Mouse (Mus musculus) liver, adult 2 months (tissue): Measurements from ENCODE around the gene Gm20388. TPM values are rescaled to one million over a fixed set of nuclear protein-coding genes. Genes with fewer than 3 reads are reported as not detected.

Source experiments
- DNase-seq: peaks from one replicate; pipeline ENCODE4 v3.0.0-alpha.2; 2011; ENCODE audit warnings: low read depth, low spot score; ENCODE audit errors: extremely low read depth
- H3K27ac ChIP-seq: fragments of 200-500 bp; replicated peaks from 2 replicates; pipeline ENCODE4 v1.5.1; 2012; ENCODE audit warnings: low read depth, mild to moderate bottlenecking, control low read depth, inconsistent platforms, low read length; ENCODE audit not compliant: insufficient read depth
- H3K27me3 ChIP-seq: fragments of 200-500 bp; 2 replicates; pipeline ENCODE4 v1.6.1; 2012; ENCODE audit warnings: mild to moderate bottlenecking, moderate library complexity, low read length, inconsistent platforms; ENCODE audit not compliant: control insufficient read depth, insufficient read depth
- H3K36me3 ChIP-seq: fragments of 200-500 bp; 2 replicates; pipeline ENCODE4 v1.6.1; 2012; ENCODE audit warnings: low read length, inconsistent platforms; ENCODE audit not compliant: control insufficient read depth, insufficient read depth
- H3K4me1 ChIP-seq: fragments of 200-500 bp; 2 replicates; pipeline ENCODE4 v1.6.1; 2011; ENCODE audit warnings: low read length; ENCODE audit not compliant: control insufficient read depth, insufficient read depth
- H3K4me3 ChIP-seq: fragments of 200-500 bp; 2 replicates; pipeline ENCODE4 v1.5.1; 2011; ENCODE audit warnings: low read depth, mild to moderate bottlenecking, control low read depth, low read length, moderate library complexity; ENCODE audit not compliant: insufficient read depth
- H3K79me2 ChIP-seq: fragments of 200-500 bp; 2 replicates; pipeline ENCODE4 v1.6.1; 2012; ENCODE audit warnings: inconsistent platforms, mild to moderate bottlenecking, low read length, moderate library complexity; ENCODE audit not compliant: control insufficient read depth, insufficient read depth
- H3K9ac ChIP-seq: fragments of 200-500 bp; 2 replicates; pipeline ENCODE4 v1.6.1; 2012; ENCODE audit warnings: low read depth, mild to moderate bottlenecking, control low read depth, inconsistent platforms, low read length
- CTCF ChIP-seq: fragments of 200-500 bp; IDR thresholded peaks from 2 replicates; pipeline ENCODE4 v1.5.1; 2011; ENCODE audit warnings: low read depth, low read length, control low read depth
- POLR2A ChIP-seq: fragments of 200-500 bp; IDR thresholded peaks from 2 replicates; pipeline ENCODE4 v1.6.1; 2011; ENCODE audit warnings: low read length, control low read depth; ENCODE audit not compliant: insufficient read depth; ENCODE audit errors: extremely low read depth
- WGBS: fragments of 180-500 bp; shearing (Covaris S2); methylation state at CpG from one replicate; pipeline ENCODE4 v1.1.7; 2018; 5-methylcytosine and 5-hydroxymethylcytosine counted together
- polyA plus RNA-seq: library from polyadenylated mRNA; depleted of rRNA; stranded (reverse); fragments of >200 nt; gene quantifications from 2 replicates; pipeline ENCODE4 v1.2.3, GENCODE M21; 2012
- total RNA-seq: library from RNA; depleted of rRNA; stranded (reverse); fragments of >200 nt; gene quantifications from 2 replicates; pipeline ENCODE4 v1.2.3, GENCODE M21; 2014

Gene Gm20388
- total and polyA plus RNA-seq, 2 experiments: 6.4 to 19.9 TPM

DNA sequence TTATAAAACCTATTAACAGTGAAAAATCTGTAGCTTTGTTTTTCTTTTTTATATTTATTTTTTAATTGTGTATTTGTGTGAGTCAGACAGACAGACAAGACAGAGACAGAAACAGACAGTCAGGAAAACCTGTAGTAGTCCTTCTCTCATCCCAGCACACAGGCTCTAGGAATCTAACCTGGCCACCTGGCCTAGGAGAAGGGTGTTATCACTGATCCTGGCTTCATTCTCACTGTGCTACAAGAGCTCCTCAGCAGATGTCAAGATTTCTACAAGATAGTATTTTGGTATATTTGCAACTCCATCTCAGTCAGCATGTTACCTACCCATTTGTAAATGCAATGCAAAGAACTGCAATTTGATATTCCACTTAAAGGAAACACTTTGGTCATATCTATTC is 3100.7 kb downstream of the Gm20388 start:
- H3K4me3 ChIP-seq: no peak overlapping the region
- no peak for DNase-seq
- peaks cover 20% of the 10 kb centered on the region for H3K4me1 ChIP-seq
- H3K79me2 ChIP-seq: peaks cover 70% of the 10 kb centered on the region
- H3K27me3 ChIP-seq: no peaks in the 10 kb centered on the region
- no peak overlapping the region for H3K27ac ChIP-seq
- H3K36me3 ChIP-seq: no peaks in the 10 kb centered on the region
- no peak for TF ChIP-seq POLR2A
- no peak for TF ChIP-seq CTCF
- no peak overlapping the region for H3K9ac ChIP-seq

DNA sequence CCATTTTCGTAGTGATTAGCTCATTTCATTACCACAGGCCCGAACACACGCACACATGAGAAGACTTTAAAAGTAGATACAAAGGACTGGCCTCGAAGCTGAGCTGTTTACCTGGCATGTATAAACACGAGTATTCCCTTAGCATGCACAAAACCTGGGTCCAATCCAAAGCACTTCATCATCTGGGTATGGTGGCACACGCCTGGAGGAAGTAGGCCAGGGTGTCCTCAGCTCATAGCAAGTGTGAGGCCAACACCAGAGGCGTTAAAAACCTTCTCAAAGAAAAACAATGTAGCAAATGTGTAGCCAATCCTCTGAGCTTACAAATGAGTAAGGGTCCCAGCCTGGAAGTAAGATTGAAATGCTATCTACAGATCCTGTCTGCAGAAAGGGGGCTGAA is 3103.8 kb downstream of the Gm20388 start:
- 51% methylated on average over 7 of the region's 7 CpGs for WGBS
- Histone ChIP-seq H3K36me3 (peaks cover 2% of the 10 kb centered on the region; the same call in 1 of the 2 replicates), H3K4me1 (peaks cover 28% of the 10 kb centered on the region), H3K27ac (no peak overlapping the region), H3K9ac (no peak overlapping the region), H3K27me3 (no peaks in the 10 kb centered on the region), H3K4me3 (no peak overlapping the region), H3K79me2 (peaks cover 68% of the 10 kb centered on the region)
- DNase-seq: no peak
- TF ChIP-seq CTCF (no peak), POLR2A (no peak)

DNA sequence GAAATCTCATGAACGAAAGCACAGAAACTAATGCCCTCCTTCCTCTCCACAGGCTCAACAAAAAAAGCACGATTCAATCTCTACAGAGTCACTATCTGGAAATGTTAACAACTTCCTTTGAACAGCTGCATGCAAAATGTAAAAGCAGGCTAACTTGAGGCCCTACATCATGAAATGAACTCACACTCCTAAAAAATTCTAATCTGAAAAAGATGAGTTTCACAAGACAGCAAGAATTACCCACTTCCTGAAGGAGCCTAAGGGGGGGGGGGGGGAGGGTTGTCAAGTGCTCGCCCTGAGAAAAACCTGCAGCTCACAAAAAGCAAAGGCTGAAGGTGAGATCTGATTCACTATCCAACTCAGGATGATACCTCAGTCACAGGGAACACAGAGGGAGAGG is 3104.4 kb downstream of the Gm20388 start:
- Histone ChIP-seq H3K4me3 (no peak overlapping the region), H3K4me1 (peaks cover 28% of the 10 kb centered on the region), H3K27me3 (no peaks in the 10 kb centered on the region), H3K27ac (no peak overlapping the region), H3K36me3 (peaks cover 2% of the 10 kb centered on the region; the same call in 1 of the 2 replicates), H3K9ac (no peak overlapping the region), H3K79me2 (peaks cover 66% of the 10 kb centered on the region)
- TF ChIP-seq POLR2A (no peak), CTCF (no peak)
- 65% methylated on average over 3 of the region's 3 CpGs for WGBS
- DNase-seq: no peak

DNA sequence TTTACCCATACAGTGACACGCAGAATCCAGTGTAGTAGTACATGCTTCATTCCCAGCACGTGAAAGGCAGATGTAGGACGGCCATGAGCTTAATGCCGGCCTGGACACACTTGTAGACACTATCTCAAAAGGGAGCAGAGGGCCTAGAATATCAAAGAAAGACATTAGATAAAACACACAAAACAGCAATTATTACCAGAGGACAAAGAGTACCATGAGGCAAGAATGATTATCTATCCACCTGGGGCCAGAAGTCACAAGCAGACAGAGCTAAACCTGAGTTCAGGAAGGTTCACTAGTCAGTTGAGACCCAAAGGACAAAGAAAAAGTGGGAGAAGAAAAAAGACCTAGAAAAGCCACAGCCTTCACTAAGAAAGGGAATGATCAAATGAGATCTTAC is 3106.5 kb downstream of the Gm20388 start:
- peaks cover 2% of the 10 kb centered on the region; the same call in 1 of the 2 replicates for H3K36me3 ChIP-seq
- TF ChIP-seq CTCF: no peak
- TF ChIP-seq POLR2A: no peak
- no peaks in the 10 kb centered on the region for H3K27me3 ChIP-seq
- no peak overlapping the region for H3K9ac ChIP-seq
- H3K4me1 ChIP-seq: peaks cover 36% of the 10 kb centered on the region
- peaks cover 66% of the 10 kb centered on the region for H3K79me2 ChIP-seq
- DNase-seq: peak; percentile 65
- H3K27ac ChIP-seq: peak overlapping the region; percentile 61; the same call in 1 of the 2 replicates
- 69% methylated on average over 4 of the region's 4 CpGs for WGBS
- no peak overlapping the region for H3K4me3 ChIP-seq

DNA sequence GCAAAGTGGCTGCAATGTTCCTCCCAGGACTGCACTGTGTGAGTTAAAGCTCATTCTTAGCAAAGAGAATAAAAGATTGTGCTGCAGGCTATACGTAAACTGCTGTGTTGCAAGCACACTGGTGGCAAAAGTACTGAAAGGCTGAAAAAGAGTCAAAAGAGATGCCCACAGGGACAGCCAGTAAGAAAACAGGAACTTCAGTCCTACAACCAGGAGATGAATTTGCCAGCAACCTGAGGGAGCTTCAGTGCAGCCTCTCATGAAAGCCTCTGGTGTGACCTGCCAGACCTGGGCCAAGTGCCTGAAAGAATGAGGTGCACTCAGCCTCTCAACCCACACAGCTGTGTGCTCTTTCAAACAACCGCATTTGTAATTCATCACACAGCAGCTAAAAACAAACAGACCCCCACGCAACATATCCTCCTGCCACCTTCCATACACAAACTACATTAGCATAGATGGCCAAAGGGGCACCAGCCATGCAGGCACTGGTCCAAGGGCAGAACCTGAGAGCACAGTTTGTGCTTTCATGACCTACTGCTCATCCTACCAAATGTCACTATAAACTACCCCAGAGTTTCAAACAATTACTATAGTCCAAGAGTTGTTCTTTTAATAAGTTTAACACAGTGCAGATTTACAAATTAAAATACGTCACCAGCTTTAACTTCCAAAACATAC is 3108.0 kb downstream of the Gm20388 start:
- Histone ChIP-seq H3K27me3 (no peaks in the 10 kb centered on the region), H3K36me3 (peaks cover 2% of the 10 kb centered on the region; the same call in 1 of the 2 replicates), H3K79me2 (peaks cover 65% of the 10 kb centered on the region), H3K27ac (peak overlapping the region; percentile 15), H3K9ac (no peak overlapping the region), H3K4me3 (no peak overlapping the region), H3K4me1 (peaks cover 37% of the 10 kb centered on the region)
- WGBS: 48% methylated on average over 4 of the region's 4 CpGs
- no peak for TF ChIP-seq POLR2A
- no peak for TF ChIP-seq CTCF
- peak; percentile 60 for DNase-seq

DNA sequence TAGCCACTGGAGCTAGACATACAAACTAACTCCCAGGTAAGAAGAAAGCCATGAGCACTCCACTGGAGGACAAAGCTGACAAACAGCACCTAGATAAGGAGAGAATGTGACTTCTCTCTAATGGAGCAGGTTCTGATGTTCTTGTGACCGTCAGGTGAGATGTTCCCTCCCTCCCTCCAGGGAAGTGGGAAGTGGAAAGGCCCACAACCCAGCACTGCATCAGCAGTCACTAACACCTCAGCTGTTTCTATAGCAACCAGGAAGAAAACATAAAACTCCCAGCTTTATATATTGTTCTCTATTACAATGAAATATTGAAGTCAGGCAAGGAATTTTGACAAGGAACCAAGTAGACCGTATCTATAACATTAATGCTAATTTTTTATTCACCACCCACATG is 3109.4 kb downstream of the Gm20388 start:
- H3K27ac ChIP-seq: no peak overlapping the region
- peaks cover 34% of the 10 kb centered on the region for H3K4me1 ChIP-seq
- no peak for DNase-seq
- 77% methylated on average over 2 of the region's 2 CpGs for WGBS
- no peak overlapping the region for H3K4me3 ChIP-seq
- no peaks in the 10 kb centered on the region for H3K27me3 ChIP-seq
- H3K79me2 ChIP-seq: peaks cover 57% of the 10 kb centered on the region
- TF ChIP-seq POLR2A (no peak), CTCF (no peak)
- no peak overlapping the region for H3K9ac ChIP-seq
- peaks cover 2% of the 10 kb centered on the region; the same call in 1 of the 2 replicates for H3K36me3 ChIP-seq
